Mouse (Mus musculus) erythroblast, embryonic 14.5 days (primary cell): ENCODE measurements around the gene Sgce.

Source experiments
- GATA1 ChIP-seq: IDR thresholded peaks from 2 replicates; pipeline ENCODE4 v1.6.1; 2012; ENCODE audit warnings: low read length, inconsistent platforms, mixed read lengths
- TAL1 ChIP-seq: IDR thresholded peaks from 3 replicates; pipeline ENCODE4 v1.6.1; 2012; ENCODE audit warnings: low read length, inconsistent platforms, mixed read lengths

GRCm38 (mm10) chr6:4738717-4739116, 8.3 kb downstream of the Sgce start:
- no peak for TF ChIP-seq GATA1
- no peak for TF ChIP-seq TAL1
